Mouse (Mus musculus) activated CD4-positive, CD25-positive, alpha-beta regulatory T cell (primary cell): ENCODE results near the gene Vmn1r24. TPM values are rescaled to one million over a fixed set of nuclear protein-coding genes. Genes with fewer than 3 reads are reported as not detected.

ENCODE experiments used
- polyA plus RNA-seq, 2 experiments: library from polyadenylated mRNA; unstranded; fragments of 100-300 nt; shearing (Covaris generic); gene quantifications; one replicate each; pipeline ENCODE4 v1.2.1; 2017

The Vmn1r24 gene
- polyA plus RNA-seq: not detected

GRCm38 (mm10) chr6:57961403-57961802 lies at the start of gene Vmn1r24:
Gene Vmn1r24, minus strand, starts transcription at chr6:57961503.

GRCm38 (mm10) chr6:57980710-57981109 lies 19.4 kb upstream of the Vmn1r24 start, which contains the start of gene Vmn1r25:
Gene Vmn1r25, minus strand, starts transcription at chr6:57980810.

GRCm38 (mm10) chr6:57926738-57927137 lies 34.6 kb downstream of the Vmn1r24 start, which contains the start of gene Vmn1r23:
Gene Vmn1r23, minus strand, starts transcription at chr6:57926838.

GRCm38 (mm10) chr6:57907928-57908327 lies 53.4 kb downstream of the Vmn1r24 start, which contains the start of gene Vmn1r22:
Gene Vmn1r22, minus strand, starts transcription at chr6:57908028.

Other genes with a start within 250 kb of the Vmn1r24 start
- 10 to 100 TPM; 17.0 to 20.3 TPM for gene Vopp1, start 136.3 kb downstream of the Vmn1r24 start, polyA plus RNA-seq
- gene Vmn1r21, start 111.2 kb downstream of the Vmn1r24 start, polyA plus RNA-seq: not detected
- gene Vmn1r22, start 53.5 kb downstream of the Vmn1r24 start, polyA plus RNA-seq: under 1 TPM in 1 of 2 experiments, not detected in 1; 0.11 TPM
- not detected for gene Vmn1r23, start 34.7 kb downstream of the Vmn1r24 start, polyA plus RNA-seq
- under 1 TPM in 1 of 2 experiments, not detected in 1; 0.42 TPM for gene Vmn1r25, start 19.3 kb upstream of the Vmn1r24 start, polyA plus RNA-seq
- gene Vmn1r26, start 53.7 kb upstream of the Vmn1r24 start, polyA plus RNA-seq: not detected